Mouse (Mus musculus): ENCODE results near the gene Syn3.

DNA sequence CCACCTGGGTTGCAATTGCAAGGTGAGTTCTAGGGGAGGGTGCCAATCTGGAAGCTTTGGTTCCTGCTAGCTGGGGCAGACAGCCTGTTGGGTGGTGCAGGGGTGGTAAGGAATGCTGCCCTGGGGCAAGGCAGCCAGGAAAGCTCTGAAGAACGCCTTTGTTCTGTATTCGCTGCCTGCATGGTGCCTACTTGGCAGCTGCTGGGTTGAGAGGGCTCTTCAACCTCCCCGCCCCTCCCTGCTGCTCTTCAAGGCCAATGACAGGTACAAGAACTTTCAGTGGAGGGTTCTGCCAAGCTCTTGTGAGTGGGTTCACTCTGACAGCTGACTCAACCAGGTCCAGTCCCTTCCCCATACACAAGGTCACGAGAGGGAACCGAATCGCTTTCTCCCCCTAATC lies 154.0 kb downstream of the Syn3 start:
- no peak for TF ChIP-seq CTCF (IDR thresholded peaks at IDR 0.05; ENCODE audit: extremely low read depth, insufficient read depth, low read length)
- no peak for TF ChIP-seq POLR2A (IDR thresholded peaks at IDR 0.05; ENCODE audit: extremely low read depth, insufficient read depth, low read length)

Measured in cortical plate, adult 2 months (tissue).